ENCODE assay signal across 8 mouse cellular contexts in genomic region chr2:131176491-131176890, GRCm38 (mm10). TPM values are rescaled to one million over a fixed set of nuclear protein-coding genes. Genes with fewer than 3 reads are reported as not detected.
DNase-seq lines count a peak whose midpoint lies in the region; ATAC-seq and TF ChIP-seq lines count a peak whose summit lies in the region.

No protein-coding gene starts in this region.

- 60% methylated on average over 5 of the region's 5 CpGs for WGBS in liver, embryonic 11.5 days
- WGBS in liver, postnatal 0 days (ENCODE audit: insufficient replicate concordance): 57% methylated on average over 5 of the region's 5 CpGs
- WGBS in forebrain, embryonic 15.5 days: 60% methylated on average over 5 of the region's 5 CpGs
- WGBS in liver, embryonic 12.5 days (ENCODE audit: insufficient replicate concordance): 68% methylated on average over 5 of the region's 5 CpGs
- 57% methylated on average over 5 of the region's 5 CpGs for WGBS in stomach, embryonic 14.5 days

- peak overlapping the region; percentile 15; the same call in 1 of the 2 replicates for H3K27ac ChIP-seq in liver, embryonic 11.5 days (ENCODE audit: low read depth, low read length)
- H3K27ac ChIP-seq in liver, postnatal 0 days (ENCODE audit: low read depth): no peak overlapping the region
- H3K27ac ChIP-seq in forebrain, embryonic 15.5 days (replicated peaks): no peak overlapping the region
- 0 out of 2 replicates have a peak overlapping the region, but pooled peaks have one; percentile 8 for H3K27ac ChIP-seq in liver, embryonic 12.5 days
- H3K27ac ChIP-seq in stomach, embryonic 14.5 days (ENCODE audit: low read length): peak overlapping the region; percentile 82

- no peak overlapping the region for H3K4me3 ChIP-seq in liver, embryonic 11.5 days (ENCODE audit: low read depth, low read length)
- no peak overlapping the region for H3K4me3 ChIP-seq in liver, postnatal 0 days (ENCODE audit: low read depth, low read length)
- no peak overlapping the region for H3K4me3 ChIP-seq in forebrain, embryonic 15.5 days
- no peak overlapping the region for H3K4me3 ChIP-seq in liver, embryonic 12.5 days
- no peak overlapping the region for H3K4me3 ChIP-seq in stomach, embryonic 14.5 days (ENCODE audit: low read depth, low read length)

- peak overlapping the region; percentile 94; the same call in 1 of the 2 replicates for H3K4me2 ChIP-seq in liver, embryonic 11.5 days
- H3K4me2 ChIP-seq in liver, postnatal 0 days (ENCODE audit: low read depth, low read length): no peak overlapping the region
- peak overlapping the region; percentile 97; the same call in 1 of the 2 replicates for H3K4me2 ChIP-seq in forebrain, embryonic 15.5 days (replicated peaks)
- peak overlapping the region; percentile 98; the same call in 1 of the 2 replicates for H3K4me2 ChIP-seq in liver, embryonic 12.5 days
- H3K4me2 ChIP-seq in stomach, embryonic 14.5 days (replicated peaks; ENCODE audit: low read depth, low read length): peak overlapping the region; percentile 97

- peaks cover 29% of the 10 kb centered on the region for H3K27me3 ChIP-seq in liver, embryonic 11.5 days (replicated peaks; ENCODE audit: control insufficient read depth, insufficient read depth, low read length)
- peaks cover 24% of the 10 kb centered on the region for H3K27me3 ChIP-seq in liver, postnatal 0 days (ENCODE audit: insufficient read depth, low read length)
- peaks cover 4% of the 10 kb centered on the region for H3K27me3 ChIP-seq in forebrain, embryonic 15.5 days
- peaks cover 31% of the 10 kb centered on the region for H3K27me3 ChIP-seq in liver, embryonic 12.5 days (replicated peaks)
- 0 out of 2 replicates have a peak, but pooled peaks cover 7% of the 10 kb centered on the region for H3K27me3 ChIP-seq in stomach, embryonic 14.5 days (ENCODE audit: control insufficient read depth, insufficient read depth, low read length)

- TF ChIP-seq EP300 in liver, postnatal 0 days (IDR thresholded peaks at IDR 0.05; ENCODE audit: low read depth): no peak

- peaks cover 34% of the 10 kb centered on the region for H3K4me1 ChIP-seq in liver, embryonic 11.5 days (replicated peaks; ENCODE audit: control insufficient read depth, insufficient read depth, low read length)
- peaks cover 60% of the 10 kb centered on the region for H3K4me1 ChIP-seq in liver, postnatal 0 days (ENCODE audit: insufficient read depth)
- peaks cover 53% of the 10 kb centered on the region for H3K4me1 ChIP-seq in forebrain, embryonic 15.5 days
- peaks cover 71% of the 10 kb centered on the region for H3K4me1 ChIP-seq in liver, embryonic 12.5 days
- peaks cover 36% of the 10 kb centered on the region for H3K4me1 ChIP-seq in stomach, embryonic 14.5 days (ENCODE audit: control insufficient read depth, insufficient read depth, low read length)

- no peak for TF ChIP-seq CTCF in liver, postnatal 0 days (IDR thresholded peaks at IDR 0.05; ENCODE audit: low read depth)

- no peak for DNase-seq in liver, embryonic 11.5 days (ENCODE audit: low spot score)
- no peak for DNase-seq in liver, postnatal 0 days
- DNase-seq in right cerebral cortex, postnatal 25 days: no peak
- DNase-seq in heart, adult 18-20 months: no peak
- DNase-seq in gastrocnemius, adult 8-10 months (ENCODE audit: low spot score in 2 of 2): no peak

- no peaks in the 10 kb centered on the region for H3K9me3 ChIP-seq in liver, embryonic 11.5 days (ENCODE audit: control insufficient read depth, low read length)
- no peaks in the 10 kb centered on the region for H3K9me3 ChIP-seq in liver, postnatal 0 days (ENCODE audit: low read length)
- no peaks in the 10 kb centered on the region for H3K9me3 ChIP-seq in forebrain, embryonic 15.5 days
- no peaks in the 10 kb centered on the region for H3K9me3 ChIP-seq in liver, embryonic 12.5 days (replicated peaks)
- H3K9me3 ChIP-seq in stomach, embryonic 14.5 days (ENCODE audit: control insufficient read depth, low read depth, low read length): no peaks in the 10 kb centered on the region

- H3K9ac ChIP-seq in liver, embryonic 11.5 days (ENCODE audit: low read depth, low read length): no peak overlapping the region
- no peak overlapping the region for H3K9ac ChIP-seq in liver, postnatal 0 days (replicated peaks)
- H3K9ac ChIP-seq in forebrain, embryonic 15.5 days (replicated peaks): no peak overlapping the region
- H3K9ac ChIP-seq in liver, embryonic 12.5 days: no peak overlapping the region
- no peak overlapping the region for H3K9ac ChIP-seq in stomach, embryonic 14.5 days (replicated peaks; ENCODE audit: low read depth, low read length)

- peaks cover 5% of the 10 kb centered on the region; the same call in 1 of the 2 replicates for H3K36me3 ChIP-seq in liver, embryonic 11.5 days (ENCODE audit: control insufficient read depth, insufficient read depth, low read length)
- H3K36me3 ChIP-seq in liver, postnatal 0 days (replicated peaks; ENCODE audit: insufficient read depth, low read length): 0 out of 2 replicates have a peak, but pooled peaks cover 4% of the 10 kb centered on the region
- H3K36me3 ChIP-seq in forebrain, embryonic 15.5 days: no peaks in the 10 kb centered on the region
- peaks cover 27% of the 10 kb centered on the region for H3K36me3 ChIP-seq in liver, embryonic 12.5 days
- H3K36me3 ChIP-seq in stomach, embryonic 14.5 days (ENCODE audit: control insufficient read depth, insufficient read depth, low read length): peaks cover 6% of the 10 kb centered on the region

- ATAC-seq in liver, embryonic 11.5 days (replicated peaks; ENCODE audit: low FRiP score): no peak
- ATAC-seq in liver, postnatal 0 days: no peak
- ATAC-seq in forebrain, embryonic 15.5 days (replicated peaks): no peak
- ATAC-seq in liver, embryonic 12.5 days: no peak
- ATAC-seq in stomach, embryonic 14.5 days (ENCODE audit: insufficient number of reproducible peaks, insufficient read depth, low FRiP score, low read depth): peak; percentile 49

RNA-seq across cellular contexts. Expression of gene Cenpb, which starts 3.4 kb away (rescaled TPM):
- 3.8 and 4.9 TPM in 2 replicates for polyA plus RNA-seq in liver, embryonic 11.5 days (2014; fragmentation: Nextera tagmentation; extraction: Ambion mirVana)
- 4.2 and 4.8 TPM in 2 replicates for polyA plus RNA-seq in liver, postnatal 0 days (2015; fragmentation: Nextera tagmentation; extraction: Ambion mirVana)
- polyA plus RNA-seq in forebrain, embryonic 15.5 days (2015; fragmentation: Nextera tagmentation; extraction: Ambion mirVana): 18.8 and 19.7 TPM in 2 replicates
- polyA plus RNA-seq in liver, embryonic 12.5 days (2016; fragmentation: Nextera tagmentation; extraction: Ambion mirVana): 5.9 and 6.5 TPM in 2 replicates
- 9.0 and 9.9 TPM in 2 replicates for polyA plus RNA-seq in stomach, embryonic 14.5 days (2014; fragmentation: Nextera tagmentation; extraction: Ambion mirVana)
- 10 to 100 TPM; 76.7 to 79.6 TPM for total RNA-seq in heart, adult 18-20 months (2021)
- 10 to 100 TPM; 77.4 to 89.0 (median 82.6) TPM for total RNA-seq in gastrocnemius, adult 8-10 months (2022)

RNA-seq across cellular contexts. Expression of gene Cdc25b, which starts 10.3 kb away (rescaled TPM):
- 76.4 and 85.4 TPM in 2 replicates for polyA plus RNA-seq in liver, embryonic 11.5 days (2014; fragmentation: Nextera tagmentation; extraction: Ambion mirVana)
- polyA plus RNA-seq in liver, postnatal 0 days (2015; fragmentation: Nextera tagmentation; extraction: Ambion mirVana): 67.6 and 77.7 TPM in 2 replicates
- 36.4 and 37.9 TPM in 2 replicates for polyA plus RNA-seq in forebrain, embryonic 15.5 days (2015; fragmentation: Nextera tagmentation; extraction: Ambion mirVana)
- 172 and 182 TPM in 2 replicates for polyA plus RNA-seq in liver, embryonic 12.5 days (2016; fragmentation: Nextera tagmentation; extraction: Ambion mirVana)
- 58.0 and 63.4 TPM in 2 replicates for polyA plus RNA-seq in stomach, embryonic 14.5 days (2014; fragmentation: Nextera tagmentation; extraction: Ambion mirVana)
- 1 to 10 TPM; 2.9 to 5.9 TPM for total RNA-seq in heart, adult 18-20 months (2021)
- total RNA-seq in gastrocnemius, adult 8-10 months (2022): 1 to 10 TPM; 1.2 to 2.3 (median 1.9) TPM

RNA-seq across cellular contexts. Expression of gene Spef1, which starts 10.6 kb away (rescaled TPM):
- polyA plus RNA-seq in liver, embryonic 11.5 days (2014; fragmentation: Nextera tagmentation; extraction: Ambion mirVana): 1.3 and 1.5 TPM in 2 replicates
- polyA plus RNA-seq in liver, postnatal 0 days (2015; fragmentation: Nextera tagmentation; extraction: Ambion mirVana): 0.59 and 0.65 TPM in 2 replicates
- 13.0 and 13.2 TPM in 2 replicates for polyA plus RNA-seq in forebrain, embryonic 15.5 days (2015; fragmentation: Nextera tagmentation; extraction: Ambion mirVana)
- polyA plus RNA-seq in liver, embryonic 12.5 days (2016; fragmentation: Nextera tagmentation; extraction: Ambion mirVana): 1.0 and 1.1 TPM in 2 replicates
- 9.2 and 9.8 TPM in 2 replicates for polyA plus RNA-seq in stomach, embryonic 14.5 days (2014; fragmentation: Nextera tagmentation; extraction: Ambion mirVana)
- total RNA-seq in heart, adult 18-20 months (2021): 1 to 10 TPM; 4.7 to 5.5 TPM
- total RNA-seq in gastrocnemius, adult 8-10 months (2022): 1 to 10 TPM in 3 of 4 experiments, under 1 TPM in 1; 0.94 to 1.7 (median 1.5) TPM

RNA-seq across cellular contexts. Expression of gene 1700037H04Rik, which starts 16.6 kb away (rescaled TPM):
- 130 TPM in 2 replicates for polyA plus RNA-seq in liver, embryonic 11.5 days (2014; fragmentation: Nextera tagmentation; extraction: Ambion mirVana)
- polyA plus RNA-seq in liver, postnatal 0 days (2015; fragmentation: Nextera tagmentation; extraction: Ambion mirVana): 58.1 and 61.6 TPM in 2 replicates
- 88.7 and 95.4 TPM in 2 replicates for polyA plus RNA-seq in forebrain, embryonic 15.5 days (2015; fragmentation: Nextera tagmentation; extraction: Ambion mirVana)
- 131 and 141 TPM in 2 replicates for polyA plus RNA-seq in liver, embryonic 12.5 days (2016; fragmentation: Nextera tagmentation; extraction: Ambion mirVana)
- polyA plus RNA-seq in stomach, embryonic 14.5 days (2014; fragmentation: Nextera tagmentation; extraction: Ambion mirVana): 84.6 and 88.9 TPM in 2 replicates
- 10 to 100 TPM in 1 of 2 experiments, 1 to 10 TPM in 1; 9.7 to 17.7 TPM for total RNA-seq in heart, adult 18-20 months (2021)
- 1 to 10 TPM; 2.6 to 5.9 (median 4.4) TPM for total RNA-seq in gastrocnemius, adult 8-10 months (2022)

RNA-seq across cellular contexts. Expression of gene Ap5s1, which starts 30.4 kb away (rescaled TPM):
- polyA plus RNA-seq in liver, embryonic 11.5 days (2014; fragmentation: Nextera tagmentation; extraction: Ambion mirVana): 18.1 and 19.2 TPM in 2 replicates
- 19.5 TPM in 2 replicates for polyA plus RNA-seq in liver, postnatal 0 days (2015; fragmentation: Nextera tagmentation; extraction: Ambion mirVana)
- 36.5 and 37.0 TPM in 2 replicates for polyA plus RNA-seq in forebrain, embryonic 15.5 days (2015; fragmentation: Nextera tagmentation; extraction: Ambion mirVana)
- polyA plus RNA-seq in liver, embryonic 12.5 days (2016; fragmentation: Nextera tagmentation; extraction: Ambion mirVana): 16.4 and 17.0 TPM in 2 replicates
- 27.0 TPM in 2 replicates for polyA plus RNA-seq in stomach, embryonic 14.5 days (2014; fragmentation: Nextera tagmentation; extraction: Ambion mirVana)
- 10 to 100 TPM; 36.7 to 41.7 TPM for total RNA-seq in heart, adult 18-20 months (2021)
- total RNA-seq in gastrocnemius, adult 8-10 months (2022): 10 to 100 TPM; 10.7 to 21.6 (median 18.7) TPM

Comparison
In these comparisons a context has a peak if more than half of its experiments do, and no peak if none do; other contexts are left out.
1. H3K27ac ChIP-seq: peak in liver, embryonic 11.5 days (single experiment), liver, embryonic 12.5 days (single experiment) and stomach, embryonic 14.5 days (single experiment); none in liver, postnatal 0 days (single experiment) and forebrain, embryonic 15.5 days (single experiment).